Mouse (Mus musculus): Measurements from ENCODE around the gene Amy2a3. TPM values are rescaled to one million over a fixed set of nuclear protein-coding genes. Genes with fewer than 3 reads are reported as not detected.
"Not testable (repeated sequence)": the region's sequence is repeated elsewhere in the genome, so short reads cannot be mapped to it uniquely, and the experiment has no call there.

Amy2a3 gene
- not detected in 2 replicates for polyA plus RNA-seq (2016; fragmentation: Nextera tagmentation; extraction: Ambion mirVana)

GRCm38 (mm10) chr3:113323952-113324351, at the start of gene Amy2a3:
Gene Amy2a3 (minus strand): TSS chr3:113324052.
- no CpG with 5 or more reads among the region's 4 CpGs for WGBS
- H3K27ac ChIP-seq; H3K4me3 ChIP-seq; H3K36me3 ChIP-seq; H3K4me1 ChIP-seq (replicated peaks); DNase-seq (ENCODE audit: low spot score); H3K9me3 ChIP-seq; H3K27me3 ChIP-seq (ENCODE audit: insufficient read depth, poor library complexity, severe bottlenecking): not testable (repeated sequence)

GRCm38 (mm10) chr3:113356558-113356957, 32.7 kb upstream of the Amy2a3 start, which contains the start of gene Amy2a2:
Gene Amy2a2 (minus strand): TSS chr3:113356658.
- not testable (repeated sequence) for DNase-seq (ENCODE audit: low spot score); H3K9me3 ChIP-seq; H3K4me1 ChIP-seq (replicated peaks); H3K36me3 ChIP-seq; H3K27ac ChIP-seq; H3K4me3 ChIP-seq; H3K27me3 ChIP-seq (ENCODE audit: insufficient read depth, poor library complexity, severe bottlenecking)
- WGBS, result no CpG with 5 or more reads among the region's 4 CpGs

- not testable (repeated sequence) for H3K27me3 ChIP-seq (ENCODE audit: insufficient read depth, poor library complexity, severe bottlenecking); DNase-seq (ENCODE audit: low spot score)
These were observed 21.6 kb upstream of the Amy2a3 start for GRCm38 (mm10) chr3:113345484-113345883.

GRCm38 (mm10) chr3:113312937-113313336, 10.9 kb downstream of the Amy2a3 start:
- not testable (repeated sequence) for DNase-seq (ENCODE audit: low spot score); H3K9me3 ChIP-seq; H3K4me3 ChIP-seq; H3K27ac ChIP-seq; H3K4me1 ChIP-seq (replicated peaks); H3K27me3 ChIP-seq (ENCODE audit: insufficient read depth, poor library complexity, severe bottlenecking); H3K36me3 ChIP-seq
- WGBS, result no CpG with 5 or more reads among the region's 3 CpGs

More at GRCm38 (mm10) chr3:113345484-113345883, 21.6 kb upstream of the Amy2a3 start:
- H3K4me3 ChIP-seq; H3K27ac ChIP-seq; H3K36me3 ChIP-seq; H3K9me3 ChIP-seq; H3K4me1 ChIP-seq (replicated peaks): not testable (repeated sequence)

- H3K9me3 ChIP-seq; H3K36me3 ChIP-seq; H3K27me3 ChIP-seq (ENCODE audit: insufficient read depth, poor library complexity, severe bottlenecking); H3K4me3 ChIP-seq; H3K27ac ChIP-seq; H3K4me1 ChIP-seq (replicated peaks); DNase-seq (ENCODE audit: low spot score): not testable (repeated sequence)
- WGBS, result no CpG with 5 or more reads among the region's 4 CpGs
These were observed 32.5 kb downstream of the Amy2a3 start, which contains the start of gene Amy2a4 for GRCm38 (mm10) chr3:113291349-113291748. Gene Amy2a4 (minus strand): TSS chr3:113291449.

- not testable (repeated sequence) for H3K36me3 ChIP-seq; H3K4me1 ChIP-seq (replicated peaks); H3K4me3 ChIP-seq; H3K27ac ChIP-seq; H3K9me3 ChIP-seq; H3K27me3 ChIP-seq (ENCODE audit: insufficient read depth, poor library complexity, severe bottlenecking); DNase-seq (ENCODE audit: low spot score)
These were observed 43.6 kb downstream of the Amy2a3 start for GRCm38 (mm10) chr3:113280285-113280684.

GRCm38 (mm10) chr3:113279586-113279985, 44.3 kb downstream of the Amy2a3 start:
- DNase-seq (ENCODE audit: low spot score); H3K27me3 ChIP-seq (ENCODE audit: insufficient read depth, poor library complexity, severe bottlenecking); H3K4me1 ChIP-seq (replicated peaks); H3K27ac ChIP-seq; H3K4me3 ChIP-seq; H3K36me3 ChIP-seq; H3K9me3 ChIP-seq: not testable (repeated sequence)

Other genes starting within 250 kb of the Amy2a3 start
- not detected in 2 replicates for gene Amy2a5, start 65.2 kb downstream of the Amy2a3 start, polyA plus RNA-seq (2016; fragmentation: Nextera tagmentation; extraction: Ambion mirVana)
- not detected in 2 replicates for gene Amy2a4, start 32.6 kb downstream of the Amy2a3 start, polyA plus RNA-seq (2016; fragmentation: Nextera tagmentation; extraction: Ambion mirVana)
- gene Amy2a2, start 32.6 kb upstream of the Amy2a3 start, polyA plus RNA-seq (2016; fragmentation: Nextera tagmentation; extraction: Ambion mirVana), result not detected in 2 replicates
- not detected in 2 replicates for gene Amy2a1, start 208.4 kb upstream of the Amy2a3 start, polyA plus RNA-seq (2016; fragmentation: Nextera tagmentation; extraction: Ambion mirVana)

Measured in hindbrain, embryonic 10.5 days (tissue).